Mouse (Mus musculus) embryonic facial prominence, embryonic 15.5 days (tissue): Measurements from ENCODE around the gene Atf5. TPM values are rescaled to one million over a fixed set of nuclear protein-coding genes. Genes with fewer than 3 reads are reported as not detected.

Experiments
- ATAC-seq: fragments of 200-750 bp; cut with Nextera tagmentation; 2 replicates; pipeline ENCODE4 v1.8.0; 2017; ENCODE audit warnings: low read depth, moderate TSS enrichment; ENCODE audit not compliant: insufficient number of reproducible peaks, low FRiP score, low TSS enrichment
- H3K27ac ChIP-seq: fragments of 300-500 bp; sonication (generic); replicated peaks from 2 replicates; pipeline ENCODE4 v1.5.1; 2015; ENCODE audit warnings: mild to moderate bottlenecking, inconsistent platforms
- H3K27me3 ChIP-seq: fragments of 300-500 bp; sonication (generic); 2 replicates; pipeline ENCODE4 v1.6.1; 2015; ENCODE audit warnings: inconsistent platforms
- H3K36me3 ChIP-seq: fragments of 300-500 bp; sonication (generic); 2 replicates; pipeline ENCODE4 v1.6.1; 2015; ENCODE audit warnings: mild to moderate bottlenecking, inconsistent platforms
- H3K4me1 ChIP-seq: fragments of 300-500 bp; sonication (generic); 2 replicates; pipeline ENCODE4 v1.6.1; 2015; ENCODE audit warnings: inconsistent platforms
- H3K4me2 ChIP-seq: fragments of 300-500 bp; sonication (generic); replicated peaks from 2 replicates; pipeline ENCODE4 v1.6.1; 2015; ENCODE audit warnings: mild to moderate bottlenecking, inconsistent platforms
- H3K4me3 ChIP-seq: fragments of 300-500 bp; sonication (generic); replicated peaks from 2 replicates; pipeline ENCODE4 v1.5.1; 2015; ENCODE audit warnings: mild to moderate bottlenecking, inconsistent platforms
- H3K9ac ChIP-seq: fragments of 300-500 bp; sonication (generic); 2 replicates; pipeline ENCODE4 v1.6.1; 2015; ENCODE audit warnings: inconsistent platforms
- H3K9me3 ChIP-seq: fragments of 300-500 bp; sonication (generic); replicated peaks from 2 replicates; pipeline ENCODE4 v1.6.1; 2016; ENCODE audit warnings: inconsistent platforms
- WGBS: fragments of 180-500 bp; shearing (Covaris S2); methylation state at CpG from one replicate; pipeline ENCODE4 v1.1.7; 2015; 5-methylcytosine and 5-hydroxymethylcytosine counted together
- polyA plus RNA-seq: library from polyadenylated mRNA; unstranded; fragments of >200 nt; fragmentation: Nextera tagmentation; extraction: Ambion mirVana; gene quantifications from 2 replicates; pipeline ENCODE4 v1.2.1, GENCODE M21; 2015

Gene Atf5
- polyA plus RNA-seq, 1 experiment from 2014 or later: 14.7 TPM

DNA sequence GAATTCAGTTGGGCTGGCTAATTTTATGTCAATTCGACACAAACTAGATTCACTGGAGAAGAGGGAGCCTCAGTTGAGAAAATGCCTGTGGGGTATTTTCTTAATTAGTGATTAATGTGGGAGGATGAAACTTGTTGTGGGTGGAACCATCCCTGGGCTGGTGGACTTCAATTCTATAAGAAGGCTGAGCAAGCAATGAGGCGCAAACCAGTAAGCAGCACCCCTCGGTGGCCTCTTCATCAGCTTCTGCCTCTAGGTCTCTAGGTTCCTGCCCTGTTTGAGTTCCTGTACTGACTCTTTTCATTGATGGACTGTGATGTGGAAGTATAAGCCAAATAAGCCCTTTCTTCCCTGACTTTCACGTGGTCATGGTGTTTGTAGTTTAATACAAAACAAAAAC is 6.1 kb downstream of the Atf5 start:
- no peak overlapping the region for H3K9ac ChIP-seq
- H3K27me3 ChIP-seq: no peaks in the 10 kb centered on the region
- H3K4me2 ChIP-seq: no peak overlapping the region
- peaks cover 27% of the 10 kb centered on the region for H3K36me3 ChIP-seq
- H3K4me1 ChIP-seq: peaks cover 9% of the 10 kb centered on the region; the same call in 1 of the 2 replicates
- ATAC-seq: no peak
- no peaks in the 10 kb centered on the region for H3K9me3 ChIP-seq
- H3K4me3 ChIP-seq: no peak overlapping the region
- no peak overlapping the region for H3K27ac ChIP-seq
- 74% methylated on average over 4 of the region's 4 CpGs for WGBS

DNA sequence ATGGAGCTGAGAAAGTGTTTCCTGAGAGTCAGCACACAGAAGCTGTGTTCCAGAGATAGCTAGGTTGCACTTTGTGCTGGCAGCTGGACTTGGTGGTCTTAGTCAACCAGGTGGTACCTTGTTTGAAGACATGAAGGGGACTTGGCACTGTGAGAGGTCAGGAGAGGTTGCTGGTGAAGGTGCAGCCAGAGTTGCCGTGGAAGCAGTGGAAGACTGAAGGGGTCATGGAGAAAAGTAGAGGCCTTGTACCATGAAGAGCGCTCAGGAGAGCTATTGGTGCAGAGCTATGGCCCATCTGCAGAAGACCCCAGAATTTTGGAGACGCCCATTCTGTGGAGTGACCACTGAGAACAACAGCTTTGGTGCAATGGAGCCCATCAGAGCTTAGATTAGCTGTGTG is 7.0 kb downstream of the Atf5 start:
- no peak for ATAC-seq
- H3K27me3 ChIP-seq: no peaks in the 10 kb centered on the region
- WGBS: 92% methylated on average over 3 of the region's 3 CpGs
- H3K36me3 ChIP-seq: peaks cover 27% of the 10 kb centered on the region
- H3K4me3 ChIP-seq: no peak overlapping the region
- H3K9me3 ChIP-seq: no peaks in the 10 kb centered on the region
- H3K4me2 ChIP-seq: no peak overlapping the region
- no peak overlapping the region for H3K27ac ChIP-seq
- H3K9ac ChIP-seq: no peak overlapping the region
- H3K4me1 ChIP-seq: 0 out of 2 replicates have a peak, but pooled peaks cover under 1% of the 10 kb centered on the region

DNA sequence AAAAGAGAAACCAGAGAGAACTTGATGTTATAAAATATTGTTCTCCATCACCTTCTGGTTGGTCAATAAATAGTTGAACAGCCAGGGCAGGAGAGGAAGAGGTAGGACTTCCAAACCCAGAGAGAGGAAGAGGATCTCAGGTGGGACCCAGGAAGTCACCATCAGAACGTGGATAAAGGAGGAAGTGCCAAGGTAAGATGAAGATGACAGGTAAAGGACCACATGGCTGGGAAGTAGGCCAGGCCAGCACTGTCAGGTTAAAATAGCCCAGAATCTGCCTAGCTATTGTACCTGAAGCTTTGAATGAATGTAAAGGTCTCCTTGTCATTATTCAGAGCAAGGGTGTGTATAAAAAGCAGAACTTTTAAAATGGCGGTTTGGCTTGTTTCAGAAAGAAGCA is 7.5 kb downstream of the Atf5 start:
- peaks cover 24% of the 10 kb centered on the region for H3K36me3 ChIP-seq
- no peak overlapping the region for H3K4me3 ChIP-seq
- no peak overlapping the region for H3K4me2 ChIP-seq
- no peaks in the 10 kb centered on the region for H3K4me1 ChIP-seq
- no peaks in the 10 kb centered on the region for H3K27me3 ChIP-seq
- H3K9ac ChIP-seq: no peak overlapping the region
- ATAC-seq: no peak
- WGBS: 74% methylated on average over 2 of the region's 2 CpGs
- H3K9me3 ChIP-seq: no peaks in the 10 kb centered on the region
- H3K27ac ChIP-seq: no peak overlapping the region

- Histone ChIP-seq H3K4me2 (no peak overlapping the region), H3K9ac (no peak overlapping the region), H3K36me3 (no peaks in the 10 kb centered on the region), H3K27ac (no peak overlapping the region), H3K4me3 (no peak overlapping the region), H3K4me1 (no peaks in the 10 kb centered on the region), H3K27me3 (no peaks in the 10 kb centered on the region; the same call in 1 of the 2 replicates), H3K9me3 (no peaks in the 10 kb centered on the region)
- WGBS: 74% methylated on average over 6 of the region's 6 CpGs
- ATAC-seq: no peak
Measured at GRCm38 (mm10) chr7:44792781-44793180, 23.7 kb downstream of the Atf5 start.

- H3K36me3 ChIP-seq: no peaks in the 10 kb centered on the region
- 51% methylated on average over 4 of the region's 4 CpGs for WGBS
- no peak for ATAC-seq
- H3K27ac ChIP-seq: no peak overlapping the region
- no peak overlapping the region for H3K9ac ChIP-seq
- no peaks in the 10 kb centered on the region for H3K4me1 ChIP-seq
- H3K27me3 ChIP-seq: no peaks in the 10 kb centered on the region; the same call in 1 of the 2 replicates
- H3K9me3 ChIP-seq: no peaks in the 10 kb centered on the region
- H3K4me2 ChIP-seq: no peak overlapping the region
- H3K4me3 ChIP-seq: no peak overlapping the region
Measured at GRCm38 (mm10) chr7:44790066-44790465, 26.4 kb downstream of the Atf5 start.

DNA sequence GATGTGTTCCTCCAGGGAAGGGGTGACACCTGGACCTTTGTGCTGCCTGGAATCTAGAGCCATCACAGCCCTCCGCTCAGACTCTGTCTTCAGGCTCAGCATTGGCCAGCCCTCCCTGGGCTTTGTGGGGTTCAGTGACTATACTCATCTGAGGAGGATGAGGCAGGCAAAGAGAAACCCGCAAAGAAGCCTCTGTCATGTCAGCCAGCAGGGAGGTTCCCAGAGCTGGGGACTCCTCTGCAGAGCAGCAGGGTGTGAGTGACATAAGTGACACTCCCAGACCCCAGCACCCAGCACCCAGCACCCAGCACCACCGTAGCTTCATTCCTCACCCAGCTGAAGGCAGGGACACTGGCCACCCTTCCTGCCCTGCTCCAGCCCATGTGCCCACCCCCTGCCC is 26.9 kb downstream of the Atf5 start:
- no peak overlapping the region for H3K27ac ChIP-seq
- H3K9me3 ChIP-seq: no peaks in the 10 kb centered on the region
- H3K4me3 ChIP-seq: no peak overlapping the region
- no peak; the same call in 1 of the 2 replicates for ATAC-seq
- 74% methylated on average over 3 of the region's 3 CpGs for WGBS
- H3K27me3 ChIP-seq: no peaks in the 10 kb centered on the region; the same call in 1 of the 2 replicates
- H3K9ac ChIP-seq: no peak overlapping the region
- H3K4me2 ChIP-seq: no peak overlapping the region
- H3K36me3 ChIP-seq: no peaks in the 10 kb centered on the region
- no peaks in the 10 kb centered on the region for H3K4me1 ChIP-seq

- no peak for ATAC-seq
- H3K27ac ChIP-seq: no peak overlapping the region
Measured at GRCm38 (mm10) chr7:44780101-44780500, 36.4 kb downstream of the Atf5 start.

GRCm38 (mm10) chr7:44776849-44777498 is 39.5 kb downstream of the Atf5 start:
- Histone ChIP-seq H3K36me3 (peaks cover 50% of the 10 kb centered on the region), H3K4me2 (no peak overlapping the region), H3K27me3 (no peaks in the 10 kb centered on the region), H3K9ac (no peak overlapping the region), H3K4me1 (no peaks in the 10 kb centered on the region), H3K4me3 (no peak overlapping the region), H3K27ac (no peak overlapping the region), H3K9me3 (no peaks in the 10 kb centered on the region)
- no peak for ATAC-seq
- WGBS: 72% methylated on average over 9 of the region's 9 CpGs

More at GRCm38 (mm10) chr7:44780101-44780500, 36.4 kb downstream of the Atf5 start:
- 80% methylated on average over 8 of the region's 8 CpGs for WGBS
- Histone ChIP-seq H3K36me3 (peaks cover 20% of the 10 kb centered on the region), H3K9me3 (no peaks in the 10 kb centered on the region), H3K9ac (no peak overlapping the region), H3K4me2 (no peak overlapping the region), H3K4me3 (no peak overlapping the region), H3K4me1 (no peaks in the 10 kb centered on the region), H3K27me3 (no peaks in the 10 kb centered on the region)

DNA sequence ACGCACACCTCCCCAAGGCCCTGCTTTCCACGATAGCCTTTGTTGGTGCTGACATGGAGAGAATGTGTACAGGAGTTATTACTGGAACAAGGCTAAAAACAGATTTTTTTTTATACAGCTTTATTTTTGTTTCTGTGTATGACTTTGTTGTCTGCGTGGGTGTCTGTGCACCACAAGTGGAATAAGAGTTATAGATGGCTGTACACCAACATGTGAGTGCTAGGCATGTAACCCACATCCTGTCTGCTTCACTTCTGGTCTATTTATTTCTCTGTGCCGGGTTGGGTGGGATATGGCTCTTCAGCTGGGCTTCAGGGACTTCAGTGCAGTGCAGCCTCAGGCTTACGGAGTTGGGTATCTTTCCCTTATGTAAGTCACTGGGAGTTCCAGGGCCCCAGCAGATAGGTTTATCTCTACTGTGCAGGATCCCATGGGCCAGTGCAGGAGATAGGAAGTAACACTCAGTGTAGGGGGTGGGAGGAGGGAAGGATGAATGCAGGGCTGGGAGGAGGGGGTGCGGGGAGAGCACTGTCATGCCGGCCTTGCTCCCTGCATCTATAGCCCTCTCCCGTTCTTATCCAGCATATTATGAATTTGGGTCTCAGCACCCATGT is 43.8 kb downstream of the Atf5 start:
- H3K27me3 ChIP-seq: no peaks in the 10 kb centered on the region
- no peaks in the 10 kb centered on the region for H3K4me1 ChIP-seq
- H3K4me2 ChIP-seq: no peak overlapping the region
- no peak for ATAC-seq
- no peak overlapping the region for H3K27ac ChIP-seq
- H3K4me3 ChIP-seq: no peak overlapping the region
- H3K36me3 ChIP-seq: peaks cover 87% of the 10 kb centered on the region
- H3K9me3 ChIP-seq: no peaks in the 10 kb centered on the region
- no peak overlapping the region for H3K9ac ChIP-seq
- WGBS: 90% methylated on average over 8 of the region's 8 CpGs

GRCm38 (mm10) chr7:44770046-44770578 is 46.3 kb downstream of the Atf5 start:
- Histone ChIP-seq H3K4me2 (no peak overlapping the region), H3K4me3 (no peak overlapping the region), H3K9ac (no peak overlapping the region), H3K27me3 (no peaks in the 10 kb centered on the region), H3K9me3 (no peaks in the 10 kb centered on the region), H3K36me3 (peaks cover 93% of the 10 kb centered on the region), H3K27ac (no peak overlapping the region), H3K4me1 (no peaks in the 10 kb centered on the region)
- no peak for ATAC-seq
- 11% methylated on average over 6 of the region's 6 CpGs for WGBS

- 78% methylated on average over 5 of the region's 5 CpGs for WGBS
- Histone ChIP-seq H3K36me3 (peaks cover 93% of the 10 kb centered on the region), H3K4me1 (no peaks in the 10 kb centered on the region), H3K27ac (no peak overlapping the region), H3K4me3 (no peak overlapping the region), H3K9me3 (no peaks in the 10 kb centered on the region), H3K27me3 (no peaks in the 10 kb centered on the region), H3K4me2 (no peak overlapping the region), H3K9ac (no peak overlapping the region)
- no peak for ATAC-seq
Measured at GRCm38 (mm10) chr7:44768129-44768528, 48.3 kb downstream of the Atf5 start.
